Mouse (Mus musculus): ENCODE measurements around the gene Pappa. TPM values are rescaled to one million over a fixed set of nuclear protein-coding genes. Genes with fewer than 3 reads are reported as not detected.

Pappa gene
- total and polyA plus RNA-seq, 2 experiments from 2014 or later = 0.75 to 4.3 TPM

GRCm38 (mm10) chr4:65135109-65135508 is 11.1 kb downstream of the Pappa start:
- DNase-seq (ENCODE audit: low spot score) (no peak), ATAC-seq (no peak)
- no peak for TF ChIP-seq CTCF (IDR thresholded peaks at IDR 0.05; ENCODE audit: low read depth)
- H3K9me3 ChIP-seq (ENCODE audit: low read length) = no peaks in the 10 kb centered on the region
- 74% methylated on average over 5 of the region's 5 CpGs for WGBS
- H3K4me1 ChIP-seq (ENCODE audit: insufficient read depth, low read length) = no peaks in the 10 kb centered on the region
- H3K4me3 ChIP-seq (ENCODE audit: low read length) = no peak overlapping the region
- H3K4me2 ChIP-seq (ENCODE audit: low read depth, low read length) = no peak overlapping the region
- H3K36me3 ChIP-seq (ENCODE audit: insufficient read depth, low read length) = no peaks in the 10 kb centered on the region
- no peak overlapping the region for H3K9ac ChIP-seq (replicated peaks; ENCODE audit: low read length)
- no peaks in the 10 kb centered on the region for H3K27me3 ChIP-seq (ENCODE audit: insufficient read depth, low read length)
- H3K27ac ChIP-seq = no peak overlapping the region

- H3K27ac ChIP-seq = no peak overlapping the region
Measured at GRCm38 (mm10) chr4:65136541-65136940, 12.6 kb downstream of the Pappa start.

GRCm38 (mm10) chr4:65146936-65147335 is 23.0 kb downstream of the Pappa start:
- ATAC-seq (no peak), DNase-seq (ENCODE audit: low spot score) (no peak)
- no peaks in the 10 kb centered on the region for H3K4me1 ChIP-seq (ENCODE audit: insufficient read depth, low read length)
- no peak overlapping the region for H3K4me2 ChIP-seq (ENCODE audit: low read depth, low read length)
- H3K9me3 ChIP-seq (ENCODE audit: low read length) = no peaks in the 10 kb centered on the region
- H3K9ac ChIP-seq (replicated peaks; ENCODE audit: low read length) = no peak overlapping the region
- no peaks in the 10 kb centered on the region for H3K27me3 ChIP-seq (ENCODE audit: insufficient read depth, low read length)
- no peaks in the 10 kb centered on the region for H3K36me3 ChIP-seq (ENCODE audit: insufficient read depth, low read length)
- no peak overlapping the region for H3K27ac ChIP-seq
- WGBS = 91% methylated on average over 1 of the region's 1 CpGs
- H3K4me3 ChIP-seq (ENCODE audit: low read length) = no peak overlapping the region
- TF ChIP-seq CTCF (IDR thresholded peaks at IDR 0.05; ENCODE audit: low read depth) = no peak

More at GRCm38 (mm10) chr4:65136541-65136940, 12.6 kb downstream of the Pappa start:
- H3K9me3 ChIP-seq (ENCODE audit: low read length) = no peaks in the 10 kb centered on the region
- H3K9ac ChIP-seq (replicated peaks; ENCODE audit: low read length) = no peak overlapping the region
- no peaks in the 10 kb centered on the region for H3K36me3 ChIP-seq (ENCODE audit: insufficient read depth, low read length)
- TF ChIP-seq CTCF (IDR thresholded peaks at IDR 0.05; ENCODE audit: low read depth) = no peak
- DNase-seq (ENCODE audit: low spot score) (no peak), ATAC-seq (no peak)
- H3K4me3 ChIP-seq (ENCODE audit: low read length) = no peak overlapping the region
- WGBS = 77% methylated on average over 3 of the region's 3 CpGs
- no peaks in the 10 kb centered on the region for H3K27me3 ChIP-seq (ENCODE audit: insufficient read depth, low read length)
- H3K4me1 ChIP-seq (ENCODE audit: insufficient read depth, low read length) = no peaks in the 10 kb centered on the region
- no peak overlapping the region for H3K4me2 ChIP-seq (ENCODE audit: low read depth, low read length)

GRCm38 (mm10) chr4:65153601-65154000 is 29.6 kb downstream of the Pappa start:
- no peak for TF ChIP-seq CTCF (IDR thresholded peaks at IDR 0.05; ENCODE audit: low read depth)
- H3K4me1 ChIP-seq (ENCODE audit: insufficient read depth, low read length) = no peaks in the 10 kb centered on the region
- ATAC-seq (no peak), DNase-seq (ENCODE audit: low spot score) (no peak)
- H3K27ac ChIP-seq = no peak overlapping the region
- no peaks in the 10 kb centered on the region for H3K27me3 ChIP-seq (ENCODE audit: insufficient read depth, low read length)
- H3K4me2 ChIP-seq (ENCODE audit: low read depth, low read length) = no peak overlapping the region
- no peaks in the 10 kb centered on the region for H3K36me3 ChIP-seq (ENCODE audit: insufficient read depth, low read length)
- H3K4me3 ChIP-seq (ENCODE audit: low read length) = no peak overlapping the region
- no peaks in the 10 kb centered on the region for H3K9me3 ChIP-seq (ENCODE audit: low read length)
- WGBS = 65% methylated on average over 2 of the region's 2 CpGs
- no peak overlapping the region for H3K9ac ChIP-seq (replicated peaks; ENCODE audit: low read length)

GRCm38 (mm10) chr4:65156231-65156630 is 32.3 kb downstream of the Pappa start:
- Histone ChIP-seq H3K27ac (no peak overlapping the region), H3K9ac (replicated peaks; ENCODE audit: low read length) (no peak overlapping the region), H3K4me3 (ENCODE audit: low read length) (no peak overlapping the region), H3K36me3 (ENCODE audit: insufficient read depth, low read length) (no peaks in the 10 kb centered on the region), H3K9me3 (ENCODE audit: low read length) (no peaks in the 10 kb centered on the region), H3K4me2 (ENCODE audit: low read depth, low read length) (no peak overlapping the region), H3K4me1 (ENCODE audit: insufficient read depth, low read length) (no peaks in the 10 kb centered on the region), H3K27me3 (ENCODE audit: insufficient read depth, low read length) (no peaks in the 10 kb centered on the region)
- TF ChIP-seq CTCF (IDR thresholded peaks at IDR 0.05; ENCODE audit: low read depth) = no peak
- WGBS = 93% methylated on average over 10 of the region's 10 CpGs
- ATAC-seq = no peak
- DNase-seq (ENCODE audit: low spot score) = no peak

- H3K27ac ChIP-seq = no peak overlapping the region
Measured at GRCm38 (mm10) chr4:65158651-65159050, 34.7 kb downstream of the Pappa start.

GRCm38 (mm10) chr4:65159481-65159880 is 35.5 kb downstream of the Pappa start:
- DNase-seq (ENCODE audit: low spot score) (peak; percentile 7), ATAC-seq (no peak)
- no peaks in the 10 kb centered on the region for H3K27me3 ChIP-seq (ENCODE audit: insufficient read depth, low read length)
- no peak overlapping the region for H3K4me2 ChIP-seq (ENCODE audit: low read depth, low read length)
- no peaks in the 10 kb centered on the region for H3K9me3 ChIP-seq (ENCODE audit: low read length)
- H3K9ac ChIP-seq (replicated peaks; ENCODE audit: low read length) = no peak overlapping the region
- WGBS = 54% methylated on average over 5 of the region's 5 CpGs
- no peaks in the 10 kb centered on the region for H3K36me3 ChIP-seq (ENCODE audit: insufficient read depth, low read length)
- no peaks in the 10 kb centered on the region for H3K4me1 ChIP-seq (ENCODE audit: insufficient read depth, low read length)
- H3K27ac ChIP-seq = no peak overlapping the region
- no peak for TF ChIP-seq CTCF (IDR thresholded peaks at IDR 0.05; ENCODE audit: low read depth)
- no peak overlapping the region for H3K4me3 ChIP-seq (ENCODE audit: low read length)

More at GRCm38 (mm10) chr4:65158651-65159050, 34.7 kb downstream of the Pappa start:
- WGBS = 87% methylated on average over 3 of the region's 3 CpGs
- Histone ChIP-seq H3K4me2 (ENCODE audit: low read depth, low read length) (no peak overlapping the region), H3K9ac (replicated peaks; ENCODE audit: low read length) (no peak overlapping the region), H3K9me3 (ENCODE audit: low read length) (no peaks in the 10 kb centered on the region), H3K36me3 (ENCODE audit: insufficient read depth, low read length) (no peaks in the 10 kb centered on the region), H3K27me3 (ENCODE audit: insufficient read depth, low read length) (no peaks in the 10 kb centered on the region), H3K4me3 (ENCODE audit: low read length) (no peak overlapping the region), H3K4me1 (ENCODE audit: insufficient read depth, low read length) (no peaks in the 10 kb centered on the region)
- DNase-seq (ENCODE audit: low spot score) = no peak
- TF ChIP-seq CTCF (IDR thresholded peaks at IDR 0.05; ENCODE audit: low read depth) = no peak
- ATAC-seq = no peak

Measured in hindbrain, postnatal 0 days (tissue).